Mouse (Mus musculus): ENCODE results near the gene Gm21985.
A peak's percentile ranks its signal among the peaks of the same experiment; 100 is the strongest.

Gm21985 gene

DNA sequence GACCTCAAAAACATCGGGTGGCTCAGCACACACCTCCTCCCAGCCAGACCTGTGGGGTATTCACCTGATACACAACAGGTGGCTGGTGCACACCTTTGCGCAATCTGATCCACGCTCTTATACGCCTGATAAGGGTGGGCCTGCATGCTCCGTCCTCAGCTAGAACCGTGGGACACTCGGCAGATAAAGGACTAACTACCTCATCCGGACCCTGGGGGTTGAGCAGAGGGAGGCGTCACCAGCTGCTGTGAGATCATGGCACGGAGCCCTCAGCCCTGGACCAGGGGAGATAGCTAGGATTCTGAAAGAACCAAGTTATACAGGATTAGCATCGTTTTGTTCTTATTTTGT is at the start of gene Gm21985:
Gene Gm21985, plus strand, starts transcription at position 73 of the 351 bp plus-strand sequence.
- DNase-seq (ENCODE audit: low read depth) = peak; percentile 73

DNA sequence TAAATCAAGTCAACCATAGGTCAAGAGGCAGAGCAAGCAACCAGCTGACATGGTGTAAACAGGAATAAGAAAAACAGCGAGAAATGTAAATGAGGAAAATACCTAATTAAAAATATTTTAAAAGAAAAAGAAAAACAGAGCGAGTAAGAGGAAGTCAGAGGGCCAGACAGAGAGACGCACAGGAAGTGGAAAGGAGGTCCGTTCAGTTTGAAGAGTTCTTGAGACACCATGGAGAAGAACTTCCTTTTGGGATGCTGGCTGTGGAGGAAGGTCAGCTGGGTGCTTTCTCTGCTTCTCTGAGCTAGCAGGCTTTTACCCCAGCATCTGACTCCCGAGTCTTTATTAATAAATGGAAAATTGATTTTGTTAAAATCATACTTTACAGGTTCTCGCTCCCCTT is 48.5 kb upstream of the Gm21985 start:
- no peak for DNase-seq (ENCODE audit: low read depth)

DNA sequence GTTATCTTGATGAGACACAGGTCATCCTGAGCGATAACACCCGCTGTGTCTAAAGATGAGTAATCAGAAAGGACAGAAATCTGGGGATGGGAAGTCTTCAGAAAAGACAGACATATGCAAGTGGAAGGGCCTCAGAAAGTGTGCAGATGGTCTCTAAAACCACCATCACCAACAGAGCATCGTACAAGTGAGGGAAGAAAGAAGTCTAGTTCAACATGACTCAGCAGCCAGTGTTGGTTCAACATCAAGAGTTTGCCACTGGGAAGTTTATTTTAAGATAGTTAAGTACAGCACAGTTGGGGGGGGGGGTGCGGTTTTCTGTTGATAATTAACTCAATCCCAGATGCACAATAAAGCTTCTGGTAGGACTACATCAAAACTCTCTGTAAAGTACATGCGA is 45.2 kb upstream of the Gm21985 start:
- DNase-seq (ENCODE audit: low read depth) = no peak

DNA sequence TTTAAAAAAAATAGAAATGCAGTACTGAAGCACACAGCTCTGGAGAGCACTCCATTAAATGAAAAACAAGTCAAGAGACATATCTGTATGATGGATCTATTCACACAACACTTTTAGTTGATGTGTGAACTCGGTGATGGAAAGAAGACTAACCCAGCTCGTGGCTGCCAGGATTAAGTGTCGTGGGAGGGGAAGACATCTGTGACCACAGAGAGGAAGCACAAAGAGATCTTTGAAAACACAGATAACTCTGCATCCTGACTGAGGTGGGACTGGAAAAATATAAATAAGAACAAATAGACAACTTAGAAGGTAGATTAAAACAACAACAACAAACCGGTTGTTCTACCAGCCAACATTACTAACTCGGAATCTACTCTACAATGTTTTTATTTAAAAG is 43.5 kb upstream of the Gm21985 start:
- peak; percentile 43 for DNase-seq (ENCODE audit: low read depth)

DNA sequence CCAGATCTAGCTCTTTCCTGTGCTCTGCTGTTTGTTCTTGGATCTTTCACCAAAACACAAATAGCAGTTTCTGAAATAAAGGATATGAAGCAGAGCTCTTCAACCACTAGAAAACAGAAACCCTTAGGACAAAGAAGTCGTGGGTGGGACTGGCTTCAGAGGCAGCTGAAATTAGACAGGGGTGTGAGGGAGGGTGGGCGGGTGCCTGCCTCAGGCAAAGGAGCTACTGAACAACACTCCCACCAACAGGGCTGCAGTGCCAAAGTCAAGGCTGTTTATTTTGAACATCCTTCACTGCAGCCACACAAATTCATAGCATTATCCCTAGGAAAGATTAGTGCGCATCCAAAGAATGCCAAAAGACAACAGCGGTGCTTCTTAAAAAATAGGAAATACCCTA is 41.8 kb upstream of the Gm21985 start:
- no peak for DNase-seq (ENCODE audit: low read depth)

DNA sequence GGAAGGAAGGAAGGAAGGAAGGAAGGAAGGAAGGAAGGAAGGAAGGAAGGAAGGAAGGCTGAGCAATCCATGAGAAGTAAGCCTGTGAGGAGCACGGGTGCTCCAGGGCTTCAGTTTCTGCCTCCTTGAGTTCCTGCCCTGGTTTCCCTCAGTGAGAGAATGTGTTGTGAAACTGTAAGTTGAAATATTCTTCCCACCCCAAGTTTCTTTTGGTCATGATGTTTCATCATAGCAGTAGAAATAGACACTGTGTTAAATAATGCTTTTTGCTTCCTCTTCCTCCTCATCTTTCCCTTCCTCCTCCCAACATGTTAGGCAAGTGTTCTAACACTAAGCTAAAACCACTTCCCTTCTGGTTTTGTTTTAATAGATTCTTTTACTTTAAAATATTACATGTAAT is 33.5 kb upstream of the Gm21985 start:
- no peak for DNase-seq (ENCODE audit: low read depth)

DNA sequence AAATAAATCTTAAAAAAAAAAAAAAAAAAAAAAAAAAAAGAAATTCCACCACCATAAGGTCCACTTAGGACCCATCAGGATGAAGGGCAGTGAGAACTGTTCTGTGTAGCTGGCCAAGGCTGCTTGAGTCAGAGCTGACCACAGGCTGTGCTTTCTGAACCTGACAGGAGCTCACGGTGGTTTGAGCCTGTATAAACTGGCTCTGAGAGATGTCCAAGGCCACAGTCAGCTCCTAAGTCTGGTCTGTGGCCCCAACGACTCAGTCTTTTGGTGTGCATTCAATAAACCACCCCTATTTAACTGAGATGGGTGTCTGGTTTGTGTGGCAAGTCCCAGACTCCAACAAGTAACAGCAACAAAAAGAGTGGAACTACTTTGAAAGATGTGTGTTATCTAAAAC is 29.5 kb upstream of the Gm21985 start:
- DNase-seq (ENCODE audit: low read depth) = no peak

DNA sequence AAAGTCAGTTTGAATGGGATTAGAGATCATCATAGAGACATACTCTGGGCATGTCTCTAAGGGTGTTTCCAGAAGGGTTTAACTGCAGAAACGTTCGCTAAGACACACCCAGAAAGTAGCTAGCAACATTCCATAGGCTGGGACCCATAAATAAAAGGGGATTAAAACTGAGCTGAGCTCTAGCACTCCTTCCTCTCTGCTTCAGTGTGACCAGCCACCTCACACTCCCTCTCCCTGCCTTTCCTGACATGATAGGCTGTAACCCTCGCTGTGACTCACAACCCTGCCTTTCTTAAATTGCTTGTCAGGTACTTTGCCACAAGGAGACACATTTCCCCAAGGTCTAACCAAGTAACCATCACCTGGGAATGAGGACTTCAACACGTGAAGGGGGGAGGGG is 28.1 kb upstream of the Gm21985 start:
- DNase-seq (ENCODE audit: low read depth) = peak; percentile 33

DNA sequence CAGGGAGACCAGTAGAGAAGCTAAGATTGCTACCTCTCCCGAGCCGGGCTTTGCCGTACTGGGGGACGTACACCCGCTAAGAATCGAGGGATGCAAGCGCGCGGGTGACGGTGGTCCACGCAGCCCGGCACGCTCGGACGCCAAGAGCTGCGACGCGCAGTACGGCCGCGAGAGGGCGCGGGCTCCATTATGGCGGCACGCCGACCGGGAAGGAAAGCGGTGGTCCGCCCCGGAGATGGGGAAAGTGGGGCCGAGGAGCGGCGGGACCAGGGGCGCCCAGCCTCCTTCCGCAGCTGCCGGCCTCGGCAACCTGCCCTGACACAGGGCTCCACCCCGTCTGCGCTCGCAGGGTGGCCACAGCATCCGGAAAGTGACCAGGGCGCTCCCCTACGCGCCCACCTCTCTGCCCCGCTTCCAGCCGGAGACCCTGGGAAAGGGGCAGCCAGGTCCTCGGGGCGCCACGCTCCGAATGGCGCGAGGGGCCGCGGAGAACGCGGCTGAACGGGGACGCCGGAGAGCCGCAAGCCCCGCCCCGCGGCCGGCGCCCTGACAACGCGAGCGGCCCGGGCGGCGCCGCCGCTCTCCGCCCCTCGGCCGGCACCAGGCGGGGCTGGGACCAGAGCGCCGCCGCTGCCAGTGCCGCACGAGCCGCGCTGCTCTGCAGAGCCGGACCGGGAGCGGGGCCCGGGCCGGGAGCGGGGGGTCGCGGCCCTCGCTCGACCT is 26.7 kb upstream of the Gm21985 start, which contains the start of gene Lpcat4:
Gene Lpcat4, plus strand, starts transcription at position 257 of the 723 bp plus-strand sequence.
- peak; percentile 89 for DNase-seq (ENCODE audit: low read depth)

DNA sequence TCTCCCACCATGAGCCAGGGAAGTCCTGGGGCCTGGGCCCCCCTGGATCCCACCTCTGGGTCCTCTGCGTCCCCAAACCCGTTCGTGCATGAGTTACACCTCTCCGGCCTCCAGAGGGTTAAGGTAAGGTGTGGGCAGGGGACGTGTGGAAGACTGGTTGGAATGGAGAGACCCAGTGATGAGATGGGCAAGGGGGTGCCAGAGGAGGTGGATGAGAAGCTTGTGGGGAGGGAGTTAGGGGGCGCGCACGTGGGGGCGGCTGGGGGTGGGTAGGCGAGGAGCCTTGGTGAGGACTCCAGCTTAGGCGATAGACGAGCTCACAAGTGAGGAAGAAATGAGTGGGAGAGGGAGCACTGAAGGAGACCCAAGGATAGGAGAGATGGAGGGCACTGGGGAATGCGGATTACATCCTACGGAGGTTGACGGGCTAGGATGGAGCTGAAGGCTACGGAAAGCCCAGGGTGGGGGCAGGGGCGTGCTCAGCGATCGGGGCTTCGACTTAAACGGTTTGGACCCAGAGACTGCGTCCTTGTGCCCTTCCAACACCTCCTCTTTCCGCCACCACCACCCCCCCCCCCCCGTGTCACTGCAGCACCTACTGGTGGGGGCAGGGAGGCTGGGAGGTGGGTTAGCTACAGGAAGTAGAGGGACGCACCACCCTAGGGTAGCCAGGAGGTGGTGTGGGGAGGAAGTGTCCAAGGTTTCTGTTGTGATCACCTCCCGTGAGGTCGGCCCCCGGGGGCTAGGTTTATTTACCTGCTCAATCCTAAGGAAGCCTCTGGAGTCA is 26.0 kb upstream of the Gm21985 start:
- peak; percentile 70 for DNase-seq (ENCODE audit: low read depth)

DNA sequence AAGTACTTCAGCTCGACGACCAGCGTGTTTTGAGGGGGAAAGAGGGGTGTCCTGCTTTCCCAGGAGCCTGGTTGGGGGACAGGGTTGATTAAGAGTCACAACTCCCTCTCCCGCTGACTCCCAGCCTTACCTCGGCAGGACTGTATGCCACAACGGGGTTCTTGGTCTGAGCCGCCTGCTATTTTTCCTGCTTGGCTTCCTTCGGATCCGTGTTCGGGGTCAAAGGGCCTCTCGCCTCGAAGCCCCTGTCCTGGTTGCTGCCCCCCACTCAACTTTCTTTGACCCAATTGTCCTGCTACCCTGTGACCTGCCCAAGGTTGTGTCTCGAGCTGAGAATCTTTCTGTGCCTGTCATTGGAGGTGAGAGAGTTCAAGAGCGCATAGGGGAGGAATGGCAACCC is 24.3 kb upstream of the Gm21985 start:
- no peak for DNase-seq (ENCODE audit: low read depth)

DNA sequence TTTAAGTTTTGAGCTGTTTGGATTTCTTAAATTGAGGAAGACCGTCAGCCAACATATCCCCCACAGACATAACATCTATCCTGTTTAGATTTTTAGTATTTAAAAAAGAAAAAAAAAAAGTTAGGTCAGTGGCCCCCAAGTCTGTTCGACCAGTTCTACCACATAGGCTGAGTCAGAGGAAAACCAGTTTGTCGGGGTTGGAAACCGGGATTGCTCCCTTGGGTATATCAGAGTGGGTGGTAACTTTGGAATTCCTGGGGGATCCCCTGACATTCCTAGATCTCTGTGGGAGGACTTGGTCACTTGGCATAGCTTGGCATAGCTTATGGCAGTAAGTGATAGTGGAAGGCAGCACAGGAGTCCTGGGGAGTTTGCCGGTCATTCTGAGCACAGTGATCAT is 20.8 kb upstream of the Gm21985 start:
- no peak for DNase-seq (ENCODE audit: low read depth)

DNA sequence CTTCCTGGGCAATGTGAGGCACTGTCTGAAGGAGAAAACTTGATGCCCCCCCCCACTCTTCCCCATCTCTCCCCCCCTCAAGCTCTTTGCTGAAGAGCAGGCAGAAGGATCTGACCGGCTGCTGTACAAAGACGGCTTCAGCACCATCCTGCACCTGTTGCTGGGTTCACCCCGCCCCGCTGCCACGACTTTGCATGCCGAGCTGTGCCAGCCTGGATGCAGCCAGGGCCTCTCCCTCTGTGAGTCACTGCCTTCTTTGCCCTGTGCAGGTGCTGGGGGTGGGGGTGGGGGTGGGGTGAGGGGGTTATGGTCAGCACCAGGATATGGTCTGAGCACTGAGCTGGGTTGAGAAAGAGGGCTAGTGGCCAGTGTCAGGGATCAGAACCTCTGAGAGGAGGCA is 19.9 kb upstream of the Gm21985 start:
- DNase-seq (ENCODE audit: low read depth) = no peak

DNA sequence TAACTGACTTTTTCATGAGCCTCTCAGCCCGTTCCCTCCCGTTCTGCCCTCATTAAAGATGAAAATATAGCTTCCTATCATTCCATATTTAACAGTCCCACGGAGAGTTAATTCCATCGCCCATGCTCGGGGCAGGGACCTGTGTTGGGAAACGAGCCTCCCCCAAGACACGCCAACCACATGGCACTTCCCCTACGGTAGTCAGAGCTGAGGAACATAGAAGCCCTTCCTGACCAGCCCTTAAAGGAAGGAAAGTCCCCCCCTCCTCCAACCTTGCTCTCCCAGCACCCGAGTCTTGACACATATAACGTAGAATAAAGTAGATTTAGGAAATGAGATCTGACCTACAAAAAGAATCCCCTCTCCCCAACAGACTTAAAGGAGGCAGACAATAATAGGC is 18.8 kb upstream of the Gm21985 start:
- DNase-seq (ENCODE audit: low read depth) = no peak

DNA sequence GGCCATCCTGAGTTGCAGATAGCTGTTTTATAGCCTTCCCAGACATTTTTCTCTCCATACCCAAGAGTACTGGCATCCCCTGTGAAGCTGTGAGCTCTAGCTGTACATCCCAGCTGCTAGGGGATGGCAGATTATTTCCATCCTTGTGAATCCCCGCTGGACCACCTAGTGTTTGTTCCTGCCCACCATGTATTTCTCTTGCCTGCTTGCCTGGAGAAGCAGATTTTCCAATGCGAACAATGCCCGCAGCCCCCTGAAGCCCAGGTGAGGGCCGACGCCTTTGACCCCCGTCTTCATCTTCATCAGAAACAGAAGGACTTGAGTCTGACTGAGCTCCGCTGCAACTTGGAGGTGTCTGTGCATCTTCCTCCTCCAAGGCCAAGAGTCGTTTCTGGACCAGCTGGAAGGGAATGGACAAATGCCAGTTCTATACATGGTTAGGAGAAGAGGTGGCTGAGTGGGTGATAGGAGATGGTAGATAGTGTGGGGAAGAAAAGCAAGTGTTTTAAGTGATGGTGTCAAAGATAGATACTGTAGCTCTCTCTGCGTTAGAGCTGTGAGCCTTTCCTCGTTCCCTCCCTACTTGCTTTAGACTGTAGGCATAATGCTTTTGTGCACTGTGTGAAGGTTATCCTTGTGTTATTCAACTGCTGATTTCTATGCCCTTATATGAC is 16.2 kb upstream of the Gm21985 start:
- DNase-seq (ENCODE audit: low read depth) = no peak

DNA sequence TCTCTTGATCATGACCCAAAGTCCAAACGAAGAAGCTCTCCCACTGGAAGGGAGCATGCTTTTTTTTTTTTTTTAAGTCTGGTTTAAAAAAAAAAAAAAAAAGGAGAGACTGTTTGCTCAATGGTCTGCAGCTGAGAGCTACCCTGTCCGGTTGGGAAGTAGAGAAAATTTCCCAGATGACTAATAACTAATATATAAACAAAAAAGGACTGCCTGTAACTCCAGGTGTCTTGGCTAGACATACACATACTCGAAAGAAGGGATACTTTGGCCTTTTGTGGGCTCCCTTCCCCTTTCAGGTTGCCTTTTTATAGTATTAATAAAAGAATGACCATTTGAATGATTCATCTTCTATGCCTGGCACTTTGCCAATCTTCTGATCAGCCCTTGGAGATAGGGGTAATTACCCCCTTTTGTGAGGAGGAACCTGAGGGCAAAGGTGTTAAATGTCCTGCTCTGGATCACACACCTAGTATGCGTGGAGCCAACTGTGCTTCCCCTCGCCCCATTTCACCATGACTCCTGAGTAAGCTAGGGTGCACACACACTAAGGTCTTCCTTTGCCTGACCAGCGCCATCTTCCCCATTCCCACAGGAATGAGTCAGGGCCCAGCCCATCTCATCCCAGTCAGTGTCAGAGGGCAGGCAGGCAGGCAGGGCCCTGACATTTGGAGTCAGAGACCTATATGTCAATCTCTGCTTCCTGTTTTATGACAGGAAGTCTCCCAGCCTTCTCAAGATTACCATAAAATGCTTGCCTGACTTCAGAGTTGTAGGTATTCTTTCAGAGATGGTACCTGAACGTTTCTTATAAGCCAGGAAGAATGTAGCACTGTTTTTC is 11.2 kb upstream of the Gm21985 start:
- no peak for DNase-seq (ENCODE audit: low read depth)

DNA sequence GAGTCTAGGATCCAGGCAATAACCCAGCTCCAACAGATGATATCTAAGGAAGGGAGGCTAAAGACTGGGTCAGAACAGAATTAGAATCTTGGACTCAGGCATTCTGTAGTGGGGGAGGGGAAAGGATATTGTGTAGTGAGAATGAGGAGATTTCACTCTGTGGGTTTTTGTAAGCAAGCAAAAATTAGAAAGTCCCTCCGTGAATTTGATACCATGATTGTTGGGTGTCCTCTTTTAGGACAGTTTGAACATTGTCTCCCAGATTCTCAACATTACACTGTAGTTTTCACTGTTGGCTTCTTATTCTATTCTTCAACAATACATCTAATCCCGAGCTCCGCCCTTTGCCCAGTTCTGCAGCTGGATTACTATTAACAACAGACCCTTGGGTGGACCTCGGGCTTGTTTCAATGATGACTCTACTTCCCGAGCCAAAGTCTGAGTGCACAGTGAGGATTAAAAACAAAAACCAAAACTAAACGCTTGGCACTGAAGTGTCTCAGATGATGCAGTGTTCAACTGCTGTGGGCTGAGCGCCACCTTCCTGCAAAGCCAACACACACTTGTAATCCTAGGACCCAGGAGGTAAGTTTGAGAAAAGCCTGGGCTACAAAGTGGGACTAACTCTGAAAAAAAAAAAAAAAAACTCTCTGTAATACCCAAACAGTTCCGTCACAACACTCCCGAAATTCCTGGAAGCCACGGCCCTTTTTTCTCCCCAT is 6.7 kb upstream of the Gm21985 start, which contains the start of gene Nutm1:
Gene Nutm1, minus strand, starts transcription at position 51 of the 722 bp plus-strand sequence.
- DNase-seq (ENCODE audit: low read depth) = peak; percentile 63

DNA sequence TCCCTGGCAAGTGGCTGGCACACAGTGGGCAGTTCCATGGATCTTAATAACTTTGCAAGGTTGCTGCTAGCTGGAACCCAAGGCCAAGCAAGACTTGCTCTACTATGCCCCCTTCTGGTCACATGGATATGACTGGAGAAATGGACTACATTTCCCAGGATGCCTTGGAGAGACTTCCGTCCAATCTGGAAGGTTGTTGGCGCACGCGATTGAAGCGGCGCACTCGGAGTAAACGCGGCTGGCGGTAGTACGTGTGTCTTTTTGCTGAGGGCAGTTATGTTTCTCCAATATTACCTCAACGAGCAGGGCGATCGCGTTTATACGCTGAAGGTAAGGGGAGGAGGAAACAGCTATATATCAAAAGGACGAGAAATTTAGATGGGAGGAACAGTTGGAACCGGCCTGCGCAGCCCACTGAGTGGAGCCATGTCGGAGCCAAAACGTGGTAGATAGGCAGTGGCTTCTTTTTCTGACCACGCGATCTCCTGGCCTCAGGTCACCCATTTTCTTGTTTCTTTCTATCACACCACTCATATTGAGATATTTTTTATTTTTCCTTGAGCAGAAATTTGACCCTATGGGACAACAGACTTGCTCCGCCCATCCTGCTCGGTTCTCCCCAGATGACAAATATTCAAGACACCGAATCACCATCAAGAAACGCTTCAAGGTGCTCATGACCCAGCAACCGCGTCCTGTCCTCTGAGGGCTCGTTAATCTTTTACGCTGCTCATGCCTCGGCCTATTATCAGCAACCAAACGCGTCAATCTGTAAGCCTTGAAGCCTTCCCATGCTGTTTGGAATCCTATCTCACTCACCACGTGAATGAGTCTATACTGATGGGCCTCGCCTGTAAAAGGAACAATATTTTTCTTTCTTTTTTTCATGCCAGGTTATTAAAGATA is 4.1 kb upstream of the Gm21985 start, which contains the start of gene Nop10:
Gene Nop10, plus strand, starts transcription at position 179 of the 906 bp plus-strand sequence.
- peak; percentile 93 for DNase-seq (ENCODE audit: low read depth)

DNA sequence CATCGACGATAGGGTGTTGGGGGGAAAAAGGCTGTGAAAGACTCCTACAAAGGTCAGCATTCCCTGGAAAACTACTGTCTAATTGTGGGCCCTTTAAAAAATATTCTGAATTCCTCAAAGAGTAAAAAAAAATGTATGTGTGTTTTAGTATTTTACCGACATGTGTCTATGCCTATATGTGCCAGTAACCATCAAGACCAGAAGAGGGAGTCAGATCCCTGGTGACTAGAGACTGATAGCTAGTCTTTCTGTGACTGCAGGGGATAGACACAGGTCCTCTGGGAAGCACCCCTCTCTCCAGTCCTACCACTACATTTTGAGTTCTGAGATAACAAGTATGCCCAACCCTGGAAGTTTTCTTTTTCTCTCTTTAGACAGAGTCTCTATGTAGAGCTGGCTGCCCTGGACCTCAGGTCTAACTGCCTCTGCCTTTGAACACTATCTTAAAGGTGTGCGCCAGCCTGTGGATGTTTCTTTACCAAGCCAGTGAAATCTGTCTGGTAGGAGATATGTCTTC is 3.3 kb upstream of the Gm21985 start:
- peak; percentile 57 for DNase-seq (ENCODE audit: low read depth)

DNA sequence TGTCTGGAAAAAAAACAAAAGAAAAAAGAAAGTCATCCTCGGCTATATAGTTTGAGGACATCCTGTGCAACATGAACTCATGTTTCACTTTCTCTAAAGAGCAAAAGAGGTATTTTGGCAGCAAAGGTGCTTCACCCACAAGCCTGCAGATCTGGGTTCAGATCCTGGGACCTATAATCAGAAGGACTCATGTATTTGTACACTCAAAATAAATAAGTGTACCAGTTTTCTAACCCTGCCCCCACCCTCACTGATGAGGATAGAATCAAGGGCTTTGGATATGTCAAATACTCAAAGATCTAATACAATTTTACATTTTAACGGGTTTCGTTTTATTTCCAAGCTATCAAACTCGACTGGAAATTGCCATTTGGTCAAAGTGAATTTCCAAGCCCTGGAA is 1.8 kb upstream of the Gm21985 start:
- DNase-seq (ENCODE audit: low read depth) = peak; percentile 34
